Mouse (Mus musculus) T-cell, adult 2 months (primary cell): ENCODE data around the gene Olfr584.

ENCODE experiments used
- DNase-seq: peaks from one replicate; pipeline ENCODE4 v3.0.0; 2022; ENCODE audit warnings: low spot score

Gene Olfr584

GRCm38 (mm10) chr7:103081585-103081984 is at the start of gene Olfr584:
Gene Olfr584, plus strand, starts transcription at chr7:103081885.
- no peak for DNase-seq

- DNase-seq: no peak
Observed at GRCm38 (mm10) chr7:103037724-103038123, 44.0 kb upstream of the Olfr584 start, which contains the start of gene Olfr582. Gene Olfr582, plus strand, starts transcription at chr7:103038024.

DNA sequence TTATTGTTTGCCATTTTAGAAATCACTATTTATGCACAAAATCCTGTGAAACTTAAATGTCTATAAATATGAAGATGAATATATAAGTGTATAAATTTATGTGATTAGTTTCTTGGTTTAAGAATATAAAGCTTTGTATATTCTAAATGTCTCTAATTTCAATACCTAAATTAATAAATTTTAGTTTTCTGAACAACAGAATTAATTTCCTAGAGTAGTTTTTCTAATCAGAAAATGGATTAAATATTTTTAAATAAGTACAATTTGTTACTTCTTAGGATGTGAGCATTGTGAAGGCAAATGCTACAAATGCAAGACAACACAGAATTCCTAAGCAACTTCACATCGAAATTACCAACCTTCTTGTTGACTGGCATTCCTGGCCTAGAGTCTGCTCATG is 30.7 kb upstream of the Olfr584 start, which contains the start of gene Olfr583:
Gene Olfr583, plus strand, starts transcription at position 301 of the 400 bp plus-strand sequence.
- no peak for DNase-seq

GRCm38 (mm10) chr7:103097420-103097819 is 15.7 kb downstream of the Olfr584 start, which contains the start of gene Olfr585:
Gene Olfr585, plus strand, starts transcription at chr7:103097720.
- no peak for DNase-seq

- no peak for DNase-seq
Observed at GRCm38 (mm10) chr7:103119406-103119805, 37.7 kb downstream of the Olfr584 start.

DNA sequence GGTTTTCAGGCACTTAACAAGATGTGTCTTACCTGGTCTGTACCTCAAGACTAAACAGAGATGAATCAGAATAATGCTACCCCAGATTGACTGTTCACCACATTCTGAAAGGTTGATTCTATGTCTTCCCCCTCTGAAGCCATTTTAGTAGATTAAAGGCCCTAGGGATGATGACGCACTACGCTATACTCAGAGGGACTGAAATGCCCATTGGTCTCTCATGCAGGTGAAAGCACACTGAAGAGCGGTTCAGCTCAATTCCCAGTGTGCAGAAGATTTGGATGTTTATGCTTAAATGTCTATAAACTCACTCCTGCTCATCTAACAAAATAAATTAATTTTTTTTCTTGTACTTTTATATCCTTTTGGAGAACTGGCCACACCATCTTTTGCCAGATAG is 43.9 kb downstream of the Olfr584 start, which contains the start of gene Olfr586:
Gene Olfr586, minus strand, starts transcription at position 101 of the 400 bp plus-strand sequence.
- DNase-seq: no peak
